ENCODE assay signal across 27 mouse cellular contexts in the genomic region with DNA sequence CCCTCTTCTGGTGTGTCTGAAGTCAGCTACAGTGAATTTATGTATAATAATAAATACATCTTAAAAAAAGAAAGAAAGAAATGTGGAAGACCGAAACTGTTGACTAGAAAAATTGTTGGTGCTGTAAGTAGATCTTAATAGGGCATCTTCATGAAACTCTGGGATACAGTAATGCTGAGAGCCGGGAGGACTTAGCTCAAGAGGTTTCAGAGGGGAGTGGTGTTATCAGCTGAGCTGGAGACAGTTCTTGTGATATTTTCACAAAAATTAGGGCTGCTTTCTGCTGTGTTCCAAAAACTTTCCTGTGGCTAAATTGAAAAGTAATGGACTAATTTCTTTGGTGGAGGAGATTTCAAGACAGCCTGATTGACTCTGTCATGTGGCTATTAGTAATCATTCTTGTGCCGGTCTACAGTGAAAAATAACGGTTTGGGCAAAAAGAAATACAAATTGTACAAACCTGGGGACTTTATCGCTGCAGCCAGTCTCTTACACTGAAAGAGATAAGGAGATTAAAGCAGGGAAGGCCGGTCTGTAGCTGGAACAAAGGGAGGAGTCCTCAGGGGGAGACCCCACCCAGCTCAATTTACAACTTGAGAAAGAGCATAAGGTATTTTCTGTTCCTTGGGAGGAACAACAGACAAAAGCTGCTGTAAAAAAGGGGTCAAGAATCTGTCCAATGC.
DNase-seq lines count a peak whose midpoint lies in the region; ATAC-seq and TF ChIP-seq lines count a peak whose summit lies in the region.
"Had no signal": no experiment of that assay in that cellular context is flagged by ENCODE, and none has a peak within 500 bp of the region (broad histone marks: within the 10 kb centered on the region; RNA-seq: fewer than 3 reads in every experiment).

No protein-coding gene starts in this region.

- no peak for TF ChIP-seq CTCF in midbrain, postnatal 0 days (IDR thresholded peaks at IDR 0.05)

- H3K4me3 ChIP-seq in midbrain, embryonic 10.5 days: no peak overlapping the region
- no peak overlapping the region for H3K4me3 ChIP-seq in midbrain, embryonic 13.5 days (replicated peaks)
- no peak overlapping the region for H3K4me3 ChIP-seq in liver, embryonic 12.5 days
- no peak overlapping the region for H3K4me3 ChIP-seq in midbrain, postnatal 0 days (ENCODE audit: low read depth, low read length)
- H3K4me3 ChIP-seq: erythroblast, embryonic 14.5 days; forebrain, embryonic 13.5 days; gastrocnemius, adult 2 months; heart, embryonic 10.5 days; layer of hippocampus, adult 2 months; limb, embryonic 13.5 days; midbrain, embryonic 12.5 days had no signal

- H3K36me3 ChIP-seq in midbrain, embryonic 10.5 days: no peaks in the 10 kb centered on the region
- no peaks in the 10 kb centered on the region for H3K36me3 ChIP-seq in midbrain, embryonic 13.5 days
- H3K36me3 ChIP-seq in liver, embryonic 12.5 days: no peaks in the 10 kb centered on the region
- no peaks in the 10 kb centered on the region for H3K36me3 ChIP-seq in midbrain, postnatal 0 days (ENCODE audit: insufficient read depth, low read length)
- H3K36me3 ChIP-seq: heart, embryonic 10.5 days; limb, embryonic 13.5 days; midbrain, embryonic 12.5 days had no signal

- no peak for ATAC-seq in midbrain, embryonic 13.5 days
- ATAC-seq in liver, embryonic 12.5 days: peak; percentile 87
- peak; percentile 61 for ATAC-seq in megakaryocyte progenitor cell, adult 5-6 weeks (replicated peaks; ENCODE audit: poor library complexity)
- ATAC-seq in midbrain, postnatal 0 days (ENCODE audit: low FRiP score): no peak
- ATAC-seq: activated CD4-positive, CD25-positive, alpha-beta regulatory T cell, adult 4 months; forebrain, embryonic 13.5 days; hindbrain, postnatal 0 days; intestine, embryonic 16.5 days; Patski had no signal

- no peak overlapping the region for H3K4me2 ChIP-seq in midbrain, embryonic 13.5 days (replicated peaks)
- peak overlapping the region; percentile 46 for H3K4me2 ChIP-seq in liver, embryonic 12.5 days
- H3K4me2 ChIP-seq in midbrain, postnatal 0 days (ENCODE audit: low read depth, low read length, poor library complexity, severe bottlenecking): no peak overlapping the region
- H3K4me2 ChIP-seq: forebrain, embryonic 13.5 days; limb, embryonic 13.5 days; lung, embryonic 14.5 days; midbrain, embryonic 12.5 days had no signal

- H3K4me1 ChIP-seq in midbrain, embryonic 10.5 days: peaks cover 17% of the 10 kb centered on the region
- peaks cover 5% of the 10 kb centered on the region; the same call in 1 of the 2 replicates for H3K4me1 ChIP-seq in midbrain, embryonic 13.5 days (replicated peaks)
- peaks cover 17% of the 10 kb centered on the region for H3K4me1 ChIP-seq in liver, embryonic 12.5 days
- peaks cover 3% of the 10 kb centered on the region; the same call in 1 of the 2 replicates for H3K4me1 ChIP-seq in midbrain, postnatal 0 days (ENCODE audit: insufficient read depth, low read length)
- H3K4me1 ChIP-seq: forebrain, embryonic 13.5 days; limb, embryonic 13.5 days had no signal

- WGBS in midbrain, embryonic 10.5 days: 55% methylated on average over 6 of the region's 6 CpGs
- WGBS in midbrain, embryonic 13.5 days: 53% methylated on average over 6 of the region's 6 CpGs
- WGBS in liver, embryonic 12.5 days (ENCODE audit: insufficient replicate concordance): 25% methylated on average over 6 of the region's 6 CpGs
- 51% methylated on average over 6 of the region's 6 CpGs for WGBS in midbrain, postnatal 0 days

- H3K27me3 ChIP-seq in midbrain, embryonic 10.5 days (ENCODE audit: low read depth, poor library complexity, severe bottlenecking): peaks cover 3% of the 10 kb centered on the region; the same call in 1 of the 2 replicates
- H3K27me3 ChIP-seq in midbrain, embryonic 13.5 days: no peaks in the 10 kb centered on the region; the same call in 1 of the 2 replicates
- peaks cover 15% of the 10 kb centered on the region for H3K27me3 ChIP-seq in liver, embryonic 12.5 days (replicated peaks)
- H3K27me3 ChIP-seq in midbrain, postnatal 0 days (ENCODE audit: insufficient read depth, low read length): no peaks in the 10 kb centered on the region
- H3K27me3 ChIP-seq: Patski had no signal

- peak overlapping the region; percentile 39; the same call in 1 of the 2 replicates for H3K27ac ChIP-seq in midbrain, embryonic 10.5 days (replicated peaks)
- H3K27ac ChIP-seq in midbrain, embryonic 13.5 days: no peak overlapping the region
- peak overlapping the region; percentile 64 for H3K27ac ChIP-seq in liver, embryonic 12.5 days
- H3K27ac ChIP-seq in midbrain, postnatal 0 days (ENCODE audit: low read depth, low read length): no peak overlapping the region
- H3K27ac ChIP-seq: forebrain, embryonic 13.5 days; gastrocnemius, adult 2 months; heart, embryonic 10.5 days; hindbrain, postnatal 0 days; layer of hippocampus, adult 2 months; limb, embryonic 13.5 days; midbrain, embryonic 12.5 days had no signal

- intact Hi-C loops in heart, postnatal 36 days (cut with DNase I): no loop called here

- H3K9ac ChIP-seq in midbrain, embryonic 13.5 days (replicated peaks): no peak overlapping the region
- no peak overlapping the region for H3K9ac ChIP-seq in liver, embryonic 12.5 days
- H3K9ac ChIP-seq in midbrain, postnatal 0 days (replicated peaks; ENCODE audit: low read length, poor library complexity, severe bottlenecking): no peak overlapping the region
- H3K9ac ChIP-seq: forebrain, embryonic 13.5 days; limb, embryonic 13.5 days; lung, embryonic 14.5 days; midbrain, embryonic 12.5 days had no signal

- H3K9me3 ChIP-seq in midbrain, embryonic 10.5 days (replicated peaks): no peaks in the 10 kb centered on the region
- no peaks in the 10 kb centered on the region for H3K9me3 ChIP-seq in midbrain, embryonic 13.5 days
- no peaks in the 10 kb centered on the region for H3K9me3 ChIP-seq in liver, embryonic 12.5 days (replicated peaks)
- H3K9me3 ChIP-seq in midbrain, postnatal 0 days (ENCODE audit: low read length): no peaks in the 10 kb centered on the region
- H3K9me3 ChIP-seq: forebrain, embryonic 13.5 days; heart, embryonic 10.5 days; limb, embryonic 13.5 days; midbrain, embryonic 12.5 days had no signal

- DNase-seq in midbrain, embryonic 10.5 days (ENCODE audit: low spot score): no peak
- peak; percentile 48 for DNase-seq in c-Kit-positive CD71-positive TER-119-negative erythroid progenitor cells, embryonic 14.5 days (ENCODE audit: low read depth)
- no peak for DNase-seq in layer of hippocampus, postnatal 10 days (ENCODE audit: low spot score in 2 of 2)
- DNase-seq in heart, postnatal 36 days: no peak
- no peak for DNase-seq in midbrain, postnatal 0 days (ENCODE audit: low spot score)
- DNase-seq: adrenal gland, adult 8-10 months; cerebellum, adult 9-10 months; kidney, postnatal 25 days; lung, postnatal 4 days; right cerebral cortex, postnatal 4 days; thymus, adult 18-20 months; thymus, postnatal 36 days had no signal

Comparison
In these comparisons a context has a peak if more than half of its experiments do, and no peak if none do; other contexts are left out.
1. H3K27ac ChIP-seq: peak in midbrain, embryonic 10.5 days (single experiment) and liver, embryonic 12.5 days (single experiment); none in midbrain, embryonic 13.5 days (single experiment) and midbrain, postnatal 0 days (single experiment).
2. ATAC-seq: peak in liver, embryonic 12.5 days (single experiment) and megakaryocyte progenitor cell, adult 5-6 weeks (single experiment); none in midbrain, embryonic 13.5 days (single experiment) and midbrain, postnatal 0 days (single experiment).